Comparison of ENCODE assay signal across 13 mouse cellular contexts in the genomic region with DNA sequence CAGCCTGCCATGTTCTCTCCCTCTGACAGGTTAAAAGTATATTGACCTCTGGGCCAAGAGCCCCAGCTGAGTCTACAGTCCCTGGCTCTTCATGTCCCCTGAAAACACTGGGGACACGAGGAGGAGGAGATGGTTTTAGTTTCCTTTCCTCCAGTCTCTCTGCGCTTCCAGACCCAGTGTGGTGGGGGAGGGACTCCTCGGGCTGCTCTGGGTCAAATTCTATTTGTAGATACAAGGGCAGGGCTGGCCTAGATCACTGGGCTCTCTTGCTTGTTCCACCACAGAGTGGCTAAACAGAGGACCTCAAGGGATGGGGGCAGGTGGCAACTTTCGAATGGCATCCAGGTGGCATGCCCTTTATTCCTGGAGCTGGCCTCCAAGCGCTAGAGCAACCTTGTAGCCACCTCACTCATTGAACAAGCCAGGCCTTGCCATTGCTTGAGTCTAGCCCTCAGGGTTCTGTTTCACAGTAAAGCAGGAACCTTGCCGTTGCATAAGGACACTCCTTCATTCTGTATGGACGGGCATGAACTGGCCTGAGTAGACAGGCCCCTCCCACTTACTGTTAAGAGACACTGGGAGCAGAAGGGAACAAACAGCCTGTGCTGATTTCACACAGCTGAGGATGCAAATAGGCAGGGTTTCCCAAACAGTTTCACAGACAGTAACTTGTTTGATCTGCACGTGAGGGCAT. TPM values are rescaled to one million over a fixed set of nuclear protein-coding genes. Genes with fewer than 3 reads are reported as not detected.
DNase-seq lines count a peak whose midpoint lies in the region; ATAC-seq and TF ChIP-seq lines count a peak whose summit lies in the region.
"Had no signal": no experiment of that assay in that cellular context is flagged by ENCODE, and none has a peak within 500 bp of the region (broad histone marks: within the 10 kb centered on the region; RNA-seq: fewer than 3 reads in every experiment).

No protein-coding gene starts in this region.

- ATAC-seq in kidney, embryonic 15.5 days (replicated peaks; ENCODE audit: low FRiP score): no peak; the same call in 1 of the 2 replicates
- ATAC-seq in common myeloid progenitor, adult 5-6 weeks (replicated peaks; ENCODE audit: low read depth, poor library complexity, severe bottlenecking): peak; percentile 78
- no peak for ATAC-seq in forebrain, embryonic 13.5 days

- TF ChIP-seq CTCF in kidney, adult 2 months (conservative IDR thresholded peaks at IDR 0.05; ENCODE audit: insufficient read depth, insufficient read length, low read depth, low read length): no peak
- no peak for TF ChIP-seq CTCF in CH12.LX (conservative IDR thresholded peaks at IDR 0.05 in 1 of 2, IDR thresholded peaks at IDR 0.05 in 1 of 2; ENCODE audit: low read depth in 2 of 2, low read length in 2 of 2)

- no peak for TF ChIP-seq POLR2A in kidney, adult 2 months (IDR thresholded peaks at IDR 0.05; ENCODE audit: low read depth, low read length)
- no peak for TF ChIP-seq POLR2A in CH12.LX (IDR thresholded peaks at IDR 0.05; ENCODE audit: low read depth, low read length)

- TF ChIP-seq RAD21 in CH12.LX (IDR thresholded peaks at IDR 0.05; ENCODE audit: low read depth, low read length): no peak

- H3K27ac ChIP-seq in kidney, adult 2 months (ENCODE audit: insufficient read depth, low read depth, low read length): no peak overlapping the region; the same call in 1 of the 2 replicates
- no peak overlapping the region for H3K27ac ChIP-seq in kidney, embryonic 15.5 days
- no peak overlapping the region for H3K27ac ChIP-seq in CH12.LX (ENCODE audit: insufficient read depth, low read depth)
- no peak overlapping the region for H3K27ac ChIP-seq in forebrain, embryonic 13.5 days
- no peak overlapping the region for H3K27ac ChIP-seq in heart, embryonic 10.5 days
- H3K27ac ChIP-seq: limb, embryonic 13.5 days; midbrain, embryonic 10.5 days had no signal

- H3K36me3 ChIP-seq in kidney, adult 2 months (ENCODE audit: control insufficient read depth, insufficient read depth, low read length): no peaks in the 10 kb centered on the region
- no peaks in the 10 kb centered on the region for H3K36me3 ChIP-seq in kidney, embryonic 15.5 days
- H3K36me3 ChIP-seq in CH12.LX (replicated peaks in 1 of 2; ENCODE audit: control insufficient read depth in 1 of 2, insufficient read depth in 1 of 2, low read length in 1 of 2): no peaks in the 10 kb centered on the region
- H3K36me3 ChIP-seq in forebrain, embryonic 13.5 days (ENCODE audit: poor library complexity, severe bottlenecking): no peaks in the 10 kb centered on the region
- H3K36me3 ChIP-seq in heart, embryonic 10.5 days: no peaks in the 10 kb centered on the region
- H3K36me3 ChIP-seq: limb, embryonic 13.5 days; midbrain, embryonic 10.5 days had no signal

- peak; percentile 69 for DNase-seq in kidney, adult 2 months
- DNase-seq in CH12.LX (ENCODE audit: extremely low read depth): no peak
- DNase-seq in kidney, postnatal 25 days: peak; percentile 48 to 77
- DNase-seq in heart, embryonic 10.5 days (ENCODE audit: low spot score): no peak
- DNase-seq in spleen, postnatal 10 days (ENCODE audit: low spot score in 2 of 2): no peak
- DNase-seq: heart, postnatal 36 days; layer of hippocampus, postnatal 36 days; thymus, postnatal 25 days had no signal

- H3K9me3 ChIP-seq in kidney, embryonic 15.5 days (replicated peaks): no peaks in the 10 kb centered on the region
- no peaks in the 10 kb centered on the region for H3K9me3 ChIP-seq in CH12.LX (replicated peaks; ENCODE audit: low read length)
- H3K9me3 ChIP-seq in forebrain, embryonic 13.5 days (replicated peaks): no peaks in the 10 kb centered on the region
- H3K9me3 ChIP-seq in heart, embryonic 10.5 days: no peaks in the 10 kb centered on the region
- H3K9me3 ChIP-seq: limb, embryonic 13.5 days; midbrain, embryonic 10.5 days had no signal

- H3K4me1 ChIP-seq in kidney, adult 2 months (ENCODE audit: control insufficient read depth, insufficient read depth, low read length): peaks cover 4% of the 10 kb centered on the region; the same call in 1 of the 2 replicates
- peaks cover 30% of the 10 kb centered on the region for H3K4me1 ChIP-seq in kidney, embryonic 15.5 days
- peaks cover 0 to 8% of the 10 kb centered on the region in 2 experiments; a peak in 2 of 4 replicates for H3K4me1 ChIP-seq in CH12.LX (ENCODE audit: control insufficient read depth in 1 of 2, insufficient read depth in 2 of 2)
- H3K4me1 ChIP-seq in forebrain, embryonic 13.5 days: peaks cover 13% of the 10 kb centered on the region
- peaks cover 27% of the 10 kb centered on the region for H3K4me1 ChIP-seq in heart, embryonic 10.5 days

- no peaks in the 10 kb centered on the region; the same call in 1 of the 2 replicates for H3K27me3 ChIP-seq in kidney, adult 2 months (replicated peaks; ENCODE audit: control insufficient read depth, insufficient read depth, low read length)
- H3K27me3 ChIP-seq in kidney, embryonic 15.5 days: peaks cover 20% of the 10 kb centered on the region
- H3K27me3 ChIP-seq in CH12.LX (replicated peaks): no peaks in the 10 kb centered on the region
- H3K27me3 ChIP-seq in forebrain, embryonic 13.5 days: peaks cover 46% of the 10 kb centered on the region
- H3K27me3 ChIP-seq in heart, embryonic 10.5 days (ENCODE audit: insufficient read depth, poor library complexity, severe bottlenecking): peaks cover 45% of the 10 kb centered on the region

- H3K79me2 ChIP-seq in CH12.LX (replicated peaks; ENCODE audit: control insufficient read depth, extremely low read depth, insufficient read depth, poor library complexity, severe bottlenecking): no peaks in the 10 kb centered on the region

- dilution Hi-C loops in CH12.LX (cut with MboI; ENCODE audit: extremely low pct_ligation_motif_present, extremely low pct_unique_long_range_greater_than_20kb, low sequenced_read_pairs): no loop called here

- in situ Hi-C loops in CH12.LX (cut with MboI; ENCODE audit: low pct_ligation_motif_present, low pct_unique_long_range_greater_than_20kb, low sequenced_read_pairs): no loop called here

- no peak overlapping the region for H3K4me3 ChIP-seq in kidney, adult 2 months (ENCODE audit: insufficient read depth, low read depth, low read length)
- H3K4me3 ChIP-seq in kidney, embryonic 15.5 days (replicated peaks): no peak overlapping the region
- no peak overlapping the region for H3K4me3 ChIP-seq in CH12.LX (replicated peaks in 1 of 3; ENCODE audit: low read depth in 2 of 3, low read length in 2 of 3, poor library complexity in 1 of 3)
- H3K4me3 ChIP-seq in forebrain, embryonic 13.5 days: no peak overlapping the region
- H3K4me3 ChIP-seq in heart, embryonic 10.5 days: no peak overlapping the region
- H3K4me3 ChIP-seq: limb, embryonic 13.5 days; midbrain, embryonic 10.5 days had no signal

- TF ChIP-seq EP300 in CH12.LX (IDR thresholded peaks at IDR 0.05; ENCODE audit: low read length): no peak

- no peak overlapping the region for H3K9ac ChIP-seq in kidney, embryonic 15.5 days
- no peak overlapping the region for H3K9ac ChIP-seq in CH12.LX (ENCODE audit: insufficient read depth, low read depth)
- H3K9ac ChIP-seq in forebrain, embryonic 13.5 days: no peak overlapping the region
- H3K9ac ChIP-seq: limb, embryonic 13.5 days had no signal

- H3K4me2 ChIP-seq in kidney, embryonic 15.5 days: no peak overlapping the region
- H3K4me2 ChIP-seq in CH12.LX (ENCODE audit: insufficient read depth, low read depth, poor library complexity, severe bottlenecking): peak overlapping the region; percentile 25; the same call in 1 of the 2 replicates
- H3K4me2 ChIP-seq in forebrain, embryonic 13.5 days: no peak overlapping the region
- H3K4me2 ChIP-seq: limb, embryonic 13.5 days had no signal

- WGBS in kidney, adult 2 months: 45% methylated on average over 8 of the region's 8 CpGs
- 48% methylated on average over 8 of the region's 8 CpGs for WGBS in kidney, embryonic 15.5 days
- 61% methylated on average over 8 of the region's 8 CpGs for WGBS in forebrain, embryonic 13.5 days
- WGBS in heart, embryonic 10.5 days: 38% methylated on average over 8 of the region's 8 CpGs

TF ChIP-seq in CH12.LX, 34 proteins besides CTCF, POLR2A, EP300 and RAD21:
- TF ChIP-seq SIN3A (IDR thresholded peaks at IDR 0.05; ENCODE audit: low read length): no peak
- TF ChIP-seq MXI1 (IDR thresholded peaks at IDR 0.05; ENCODE audit: low read depth, low read length): no peak
- no peak for TF ChIP-seq ZNF384 (IDR thresholded peaks at IDR 0.05; ENCODE audit: low read depth, low read length)
- no peak for TF ChIP-seq PAX5 (IDR thresholded peaks at IDR 0.05; ENCODE audit: low read length)
- TF ChIP-seq TCF12 (IDR thresholded peaks at IDR 0.05; ENCODE audit: low read depth, low read length): no peak
- TF ChIP-seq BHLHE40 (IDR thresholded peaks at IDR 0.05; ENCODE audit: low read depth, low read length): peak; percentile 82
- TF ChIP-seq RCOR1 (conservative IDR thresholded peaks at IDR 0.05; ENCODE audit: low read depth, low read length): no peak
- TF ChIP-seq ZMIZ1 (IDR thresholded peaks at IDR 0.05; ENCODE audit: low read depth, low read length): no peak
- TF ChIP-seq ETS1 (conservative IDR thresholded peaks at IDR 0.05; ENCODE audit: low read depth, low read length): peak; percentile 26; the same call in 1 of the 2 replicates

RNA-seq across cellular contexts. Expression of a gene that starts 2.0 kb away (rescaled TPM):
- 68.9 and 77.1 TPM in 2 replicates for polyA plus RNA-seq in kidney, adult 2 months (2012; rRNA removed)
- 3.8 and 4.8 TPM in 2 replicates for polyA plus RNA-seq in kidney, embryonic 15.5 days (2015; fragmentation: Nextera tagmentation; extraction: Ambion mirVana)
- total RNA-seq in CH12.LX (2012; rRNA removed): not detected in 2 replicates
- not detected in 2 replicates for total RNA-seq in CH12.LX (2014; rRNA removed)
- not detected in 2 replicates for polyA plus RNA-seq in CH12.LX (2012; ENCODE audit: insufficient read length, low read depth)
- total RNA-seq in common myeloid progenitor, adult 5-6 weeks (2017): 0.91 and 3.1 TPM in 2 replicates
- 0.30 and 0.45 TPM in 2 replicates for polyA plus RNA-seq in forebrain, embryonic 13.5 days (2015; fragmentation: Nextera tagmentation; extraction: Ambion mirVana)
- 0.91 and 1.6 TPM in 2 replicates for polyA plus RNA-seq in heart, embryonic 10.5 days (2016; fragmentation: Nextera tagmentation; extraction: Ambion mirVana)

RNA-seq across cellular contexts. Expression of a gene that starts 38.4 kb away (rescaled TPM):
- 1.0 and 2.5 TPM in 2 replicates for polyA plus RNA-seq in kidney, adult 2 months (2012; rRNA removed)
- 7.2 and 8.0 TPM in 2 replicates for polyA plus RNA-seq in kidney, embryonic 15.5 days (2015; fragmentation: Nextera tagmentation; extraction: Ambion mirVana)
- total RNA-seq in CH12.LX (2012; rRNA removed) (not detected in 2 replicates), CH12.LX (2014; rRNA removed) (not detected in 2 replicates)
- not detected in 2 replicates for polyA plus RNA-seq in CH12.LX (2012; ENCODE audit: insufficient read length, low read depth)
- not detected in 2 replicates for total RNA-seq in common myeloid progenitor, adult 5-6 weeks (2017)
- 0.65 TPM in 1 of 2 replicates, not detected in the other for polyA plus RNA-seq in forebrain, embryonic 13.5 days (2015; fragmentation: Nextera tagmentation; extraction: Ambion mirVana)
- polyA plus RNA-seq in heart, embryonic 10.5 days (2016; fragmentation: Nextera tagmentation; extraction: Ambion mirVana): 0.63 and 1.2 TPM in 2 replicates

Comparison
In these comparisons a context has a peak if more than half of its experiments do, and no peak if none do; other contexts are left out.
1. RNA of a gene that starts 2.0 kb away (polyA plus RNA-seq): 68.9 to 77.1 TPM in kidney, adult 2 months; 3.8 to 4.8 TPM in kidney, embryonic 15.5 days, 0.91 to 1.6 TPM in heart, embryonic 10.5 days, 0.30 to 0.45 TPM in forebrain, embryonic 13.5 days and not detected in CH12.LX; every median in the first group is over 10 times any median in the second.
2. DNase-seq: peak in kidney, adult 2 months (single experiment) and kidney, postnatal 25 days (2 of 2); none in CH12.LX (single experiment), heart, embryonic 10.5 days (single experiment) and spleen, postnatal 10 days (0 of 2).